Mouse (Mus musculus): ENCODE data around the gene Klhl26. TPM values are rescaled to one million over a fixed set of nuclear protein-coding genes. Genes with fewer than 3 reads are reported as not detected.
"Not testable (repeated sequence)": the region's sequence is repeated elsewhere in the genome, so short reads cannot be mapped to it uniquely, and the experiment has no call there.

Gene Klhl26
- polyA plus RNA-seq (2015; fragmentation: Nextera tagmentation; extraction: Ambion mirVana), result 25.0 and 26.8 TPM in 2 replicates

DNA sequence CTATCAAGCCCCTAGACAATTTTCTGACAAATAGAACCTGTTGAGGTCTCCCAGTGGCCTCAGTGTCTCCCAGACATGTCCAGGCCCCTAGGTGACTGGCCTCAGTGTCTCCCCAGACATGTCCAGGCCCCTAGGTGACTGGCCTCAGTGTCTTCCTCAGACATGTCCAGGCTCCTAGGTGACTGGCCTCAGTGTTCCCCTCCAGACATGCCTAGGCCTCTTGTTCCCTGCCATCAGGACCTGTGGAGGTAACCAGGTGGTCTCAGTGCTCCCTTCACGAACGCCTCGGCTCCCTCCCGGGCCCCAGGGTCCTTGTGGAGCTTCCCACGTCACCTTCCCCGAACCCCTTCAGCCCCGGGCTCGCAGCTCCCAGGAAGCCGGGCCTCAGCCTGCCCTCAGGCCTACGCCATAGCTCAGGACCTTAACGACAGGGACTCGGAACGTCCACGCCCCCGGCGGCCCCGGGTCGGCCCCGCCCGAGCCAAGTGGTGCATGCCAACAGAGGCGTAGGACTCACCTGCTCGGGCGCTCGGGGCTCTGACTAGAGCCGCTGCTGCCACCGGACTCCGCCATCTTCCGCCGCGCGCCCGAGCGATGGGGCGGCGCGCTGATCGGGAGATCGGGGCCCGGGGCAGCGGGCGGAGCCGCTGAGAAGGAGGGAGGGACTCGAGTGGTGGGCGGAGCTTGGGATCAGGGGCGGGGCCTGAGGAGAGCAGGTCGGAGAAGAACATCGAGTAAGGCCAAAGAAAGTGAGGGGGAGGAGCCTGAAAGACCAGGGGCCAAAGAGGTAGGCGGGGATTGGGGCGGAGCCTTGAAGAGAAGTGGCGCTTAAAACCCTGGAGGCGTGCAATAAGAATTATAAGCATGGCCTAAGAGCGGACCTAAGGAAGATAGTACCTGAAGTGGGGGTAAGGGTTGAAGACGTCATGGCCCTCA is at the start of gene Klhl26:
Klhl26 (minus strand) TSS at position 636 of the 936 bp plus-strand sequence.
- peak; percentile 91 for ATAC-seq (ENCODE audit: low FRiP score, low TSS enrichment)
- Histone ChIP-seq H3K4me3 (ENCODE audit: low read length) (peak within 1 kb of the TSS; percentile 85), H3K9ac (replicated peaks; ENCODE audit: low read length) (peak within 1 kb of the TSS; percentile 92), H3K27ac (ENCODE audit: low read length) (peak within 1 kb of the TSS; percentile 72), H3K4me2 (replicated peaks; ENCODE audit: low read depth, low read length) (peak within 1 kb of the TSS; percentile 60), H3K27me3 (ENCODE audit: insufficient read depth, low read length) (peaks cover 11% of the 10 kb centered on the region; the same call in 1 of the 2 replicates), H3K36me3 (ENCODE audit: insufficient read depth, low read length) (no peaks in the 10 kb centered on the region), H3K4me1 (ENCODE audit: insufficient read depth, low read length) (peaks cover 16% of the 10 kb centered on the region), H3K9me3 (ENCODE audit: low read length) (no peaks in the 10 kb centered on the region)
- WGBS, result under 1% methylated on average over 52 of the region's 53 CpGs

DNA sequence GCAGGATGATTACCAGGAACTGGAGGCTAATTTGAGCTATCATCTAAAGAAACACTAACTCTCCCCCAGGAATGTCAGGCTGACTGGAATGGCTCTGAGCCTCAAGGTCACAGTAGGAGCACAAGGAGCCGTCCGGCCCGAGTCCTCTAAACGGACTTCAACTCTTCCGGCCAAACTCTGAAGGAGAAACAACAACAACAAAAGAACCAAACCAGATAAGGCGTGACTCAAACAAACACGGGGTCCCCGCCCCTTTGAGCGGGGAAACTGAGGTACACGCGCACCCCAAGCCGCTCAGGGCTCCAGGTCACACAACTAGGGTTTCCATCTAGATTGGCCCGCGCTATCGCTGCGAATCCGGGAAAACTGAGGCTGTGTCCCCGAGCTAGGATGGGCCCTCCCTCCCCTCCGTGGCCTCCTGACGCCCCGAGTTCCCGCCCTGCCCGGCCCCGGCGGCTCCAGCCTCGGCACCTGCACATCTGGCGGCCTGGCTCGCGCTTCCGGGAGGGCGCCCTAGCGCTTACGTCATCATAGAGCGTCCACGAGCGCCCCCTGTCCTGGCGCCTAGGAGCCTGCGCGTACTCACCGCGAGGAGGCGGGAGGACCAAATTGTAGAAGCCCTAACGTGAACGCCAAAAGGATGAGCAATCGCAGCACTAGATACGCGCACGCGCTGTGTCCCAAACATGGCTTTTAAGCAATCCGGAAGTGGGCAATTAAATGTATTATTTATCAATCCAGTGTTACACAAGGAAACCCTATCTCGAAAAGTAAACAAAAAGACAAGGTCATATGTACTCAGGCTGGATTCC is 46.0 kb upstream of the Klhl26 start:
- peak; percentile 81 for ATAC-seq (ENCODE audit: low FRiP score, low TSS enrichment)
- WGBS, result under 1% methylated on average over 51 of the region's 51 CpGs
- peak overlapping the region; percentile 79 for H3K9ac ChIP-seq (replicated peaks; ENCODE audit: low read length)

DNA sequence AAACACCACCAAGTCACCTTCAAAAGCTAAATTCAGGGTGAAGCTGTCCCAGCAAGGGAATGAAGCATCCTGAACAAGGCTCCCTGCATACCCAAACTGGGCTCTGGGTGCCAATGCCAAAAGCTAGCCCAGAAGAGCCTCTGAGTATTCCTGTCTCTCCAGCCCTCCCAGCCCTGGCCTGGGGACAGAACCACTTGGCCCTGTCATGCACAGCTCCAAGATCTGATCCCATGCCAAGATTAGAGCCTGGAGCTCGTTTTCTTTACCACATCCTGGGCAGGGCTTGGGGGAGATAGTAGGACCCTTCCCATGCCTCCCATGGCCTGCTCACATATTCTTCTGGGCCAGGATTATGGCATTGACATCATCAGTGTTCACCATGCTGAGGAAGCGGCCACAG is 42.8 kb upstream of the Klhl26 start:
- no peak overlapping the region for H3K27ac ChIP-seq (ENCODE audit: low read length)
- no peak overlapping the region for H3K9ac ChIP-seq (replicated peaks; ENCODE audit: low read length)
- H3K27me3 ChIP-seq (ENCODE audit: insufficient read depth, low read length), result no peaks in the 10 kb centered on the region
- peaks cover 15% of the 10 kb centered on the region for H3K4me1 ChIP-seq (ENCODE audit: insufficient read depth, low read length)
- no peak for ATAC-seq (ENCODE audit: low FRiP score, low TSS enrichment)
- peaks cover 22% of the 10 kb centered on the region; the same call in 1 of the 2 replicates for H3K36me3 ChIP-seq (ENCODE audit: insufficient read depth, low read length)
- WGBS, result 67% methylated on average over 2 of the region's 2 CpGs
- H3K9me3 ChIP-seq (ENCODE audit: low read length), result no peaks in the 10 kb centered on the region
- H3K4me3 ChIP-seq (ENCODE audit: low read length), result no peak overlapping the region
- no peak overlapping the region for H3K4me2 ChIP-seq (replicated peaks; ENCODE audit: low read depth, low read length)

More for the DNA sequence above, 46.0 kb upstream of the Klhl26 start:
- Histone ChIP-seq H3K27me3 (ENCODE audit: insufficient read depth, low read length) (no peaks in the 10 kb centered on the region), H3K36me3 (ENCODE audit: insufficient read depth, low read length) (peaks cover 10% of the 10 kb centered on the region; the same call in 1 of the 2 replicates), H3K4me1 (ENCODE audit: insufficient read depth, low read length) (peaks cover 22% of the 10 kb centered on the region), H3K27ac (ENCODE audit: low read length) (peak overlapping the region; percentile 95), H3K4me3 (ENCODE audit: low read length) (peak overlapping the region; percentile 80), H3K9me3 (ENCODE audit: low read length) (no peaks in the 10 kb centered on the region), H3K4me2 (replicated peaks; ENCODE audit: low read depth, low read length) (peak overlapping the region; percentile 76)

DNA sequence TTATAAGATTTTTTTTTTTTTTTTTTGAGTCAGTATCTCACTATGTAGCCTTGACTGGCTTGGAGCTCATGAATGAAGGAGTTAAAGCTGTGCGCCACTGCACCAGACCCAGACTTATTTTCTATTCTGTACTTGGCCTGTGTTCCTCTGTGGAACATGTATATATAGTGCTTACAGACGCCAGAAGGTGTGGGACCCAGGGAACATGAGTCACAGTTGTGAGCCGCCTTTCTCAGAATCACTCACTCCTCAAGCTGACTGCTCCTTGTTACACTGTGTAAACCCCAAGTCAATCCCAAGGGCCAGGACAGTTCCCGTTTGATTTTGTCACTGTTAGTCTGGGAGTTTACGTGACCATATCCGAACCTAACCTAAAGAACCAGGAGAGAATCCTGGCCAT is 42.3 kb upstream of the Klhl26 start:
- no peak for ATAC-seq (ENCODE audit: low FRiP score, low TSS enrichment)
- no peak overlapping the region for H3K4me2 ChIP-seq (replicated peaks; ENCODE audit: low read depth, low read length)
- 95% methylated on average over 6 of the region's 6 CpGs for WGBS
- H3K4me1 ChIP-seq (ENCODE audit: insufficient read depth, low read length), result peaks cover 15% of the 10 kb centered on the region
- H3K36me3 ChIP-seq (ENCODE audit: insufficient read depth, low read length), result peaks cover 27% of the 10 kb centered on the region
- H3K27me3 ChIP-seq (ENCODE audit: insufficient read depth, low read length), result no peaks in the 10 kb centered on the region
- H3K4me3 ChIP-seq (ENCODE audit: low read length), result no peak overlapping the region
- H3K9me3 ChIP-seq (ENCODE audit: low read length), result no peaks in the 10 kb centered on the region
- no peak overlapping the region for H3K27ac ChIP-seq (ENCODE audit: low read length)
- H3K9ac ChIP-seq (replicated peaks; ENCODE audit: low read length), result no peak overlapping the region

DNA sequence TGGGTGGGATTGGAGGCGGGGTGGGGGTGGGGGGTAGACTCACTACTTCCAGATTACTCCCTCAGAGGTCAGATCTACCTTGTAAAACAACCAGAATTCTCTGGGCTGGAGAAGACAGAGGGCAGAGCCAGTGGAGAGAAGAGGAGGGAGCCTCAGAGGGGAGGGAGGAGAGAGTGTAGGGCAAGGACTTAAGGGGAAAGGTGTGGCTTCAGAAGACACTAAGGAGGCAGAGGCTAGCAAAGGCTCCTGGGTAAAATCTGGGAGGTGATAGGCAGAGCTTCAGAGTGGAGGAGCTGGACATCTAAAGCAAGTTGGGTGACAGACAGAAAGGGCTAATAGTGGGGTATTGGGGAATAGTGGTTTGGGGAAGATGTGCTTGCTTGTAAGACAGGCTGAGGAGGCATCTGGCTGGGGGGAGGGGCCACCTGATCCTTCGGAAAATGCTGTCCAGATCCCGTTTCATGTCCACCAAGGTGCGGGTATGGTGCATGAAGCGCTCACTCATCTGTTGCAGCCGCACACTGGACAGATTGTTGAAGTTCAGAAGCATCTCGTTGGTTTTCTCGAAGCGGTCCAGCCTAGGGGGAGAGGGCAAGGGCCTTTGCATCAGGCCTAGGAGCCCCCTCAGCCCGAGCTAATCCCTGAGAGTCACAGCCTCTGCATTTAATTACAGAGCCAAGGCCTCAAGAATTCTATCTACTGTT is 41.3 kb upstream of the Klhl26 start:
- H3K4me3 ChIP-seq (ENCODE audit: low read length), result no peak overlapping the region
- no peak overlapping the region for H3K9ac ChIP-seq (replicated peaks; ENCODE audit: low read length)
- peaks cover 32% of the 10 kb centered on the region for H3K36me3 ChIP-seq (ENCODE audit: insufficient read depth, low read length)
- ATAC-seq (ENCODE audit: low FRiP score, low TSS enrichment), result no peak
- WGBS, result 62% methylated on average over 10 of the region's 10 CpGs
- H3K4me1 ChIP-seq (ENCODE audit: insufficient read depth, low read length), result peaks cover 9% of the 10 kb centered on the region
- H3K4me2 ChIP-seq (replicated peaks; ENCODE audit: low read depth, low read length), result no peak overlapping the region
- no peaks in the 10 kb centered on the region for H3K9me3 ChIP-seq (ENCODE audit: low read length)
- no peaks in the 10 kb centered on the region for H3K27me3 ChIP-seq (ENCODE audit: insufficient read depth, low read length)
- no peak overlapping the region for H3K27ac ChIP-seq (ENCODE audit: low read length)

DNA sequence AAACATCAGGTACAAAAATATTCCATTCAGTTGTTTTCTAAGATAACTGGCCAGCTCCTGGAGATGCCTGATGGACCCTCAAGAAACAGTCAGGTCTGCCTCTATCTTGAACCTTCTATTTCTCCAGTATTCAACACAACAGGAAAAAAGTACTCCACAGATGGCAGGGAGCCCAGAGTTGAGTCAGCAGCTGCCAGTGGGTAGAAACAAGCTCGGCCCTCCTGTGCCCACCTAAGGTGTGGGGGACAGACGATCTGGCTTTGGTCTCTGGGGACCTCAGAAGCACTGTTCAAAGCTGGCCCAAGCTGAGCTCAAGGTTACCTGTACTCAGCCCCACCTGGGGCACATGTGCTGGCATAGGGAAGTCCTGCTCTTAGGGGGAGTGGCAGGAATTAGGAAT is 36.7 kb upstream of the Klhl26 start:
- Histone ChIP-seq H3K9me3 (ENCODE audit: low read length) (no peaks in the 10 kb centered on the region), H3K27me3 (ENCODE audit: insufficient read depth, low read length) (no peaks in the 10 kb centered on the region), H3K9ac (replicated peaks; ENCODE audit: low read length) (no peak overlapping the region), H3K4me1 (ENCODE audit: insufficient read depth, low read length) (peaks cover 16% of the 10 kb centered on the region), H3K36me3 (ENCODE audit: insufficient read depth, low read length) (peaks cover 27% of the 10 kb centered on the region), H3K4me3 (ENCODE audit: low read length) (no peak overlapping the region), H3K4me2 (replicated peaks; ENCODE audit: low read depth, low read length) (no peak overlapping the region), H3K27ac (ENCODE audit: low read length) (no peak overlapping the region)
- ATAC-seq (ENCODE audit: low FRiP score, low TSS enrichment), result no peak
- 73% methylated on average over 2 of the region's 2 CpGs for WGBS

DNA sequence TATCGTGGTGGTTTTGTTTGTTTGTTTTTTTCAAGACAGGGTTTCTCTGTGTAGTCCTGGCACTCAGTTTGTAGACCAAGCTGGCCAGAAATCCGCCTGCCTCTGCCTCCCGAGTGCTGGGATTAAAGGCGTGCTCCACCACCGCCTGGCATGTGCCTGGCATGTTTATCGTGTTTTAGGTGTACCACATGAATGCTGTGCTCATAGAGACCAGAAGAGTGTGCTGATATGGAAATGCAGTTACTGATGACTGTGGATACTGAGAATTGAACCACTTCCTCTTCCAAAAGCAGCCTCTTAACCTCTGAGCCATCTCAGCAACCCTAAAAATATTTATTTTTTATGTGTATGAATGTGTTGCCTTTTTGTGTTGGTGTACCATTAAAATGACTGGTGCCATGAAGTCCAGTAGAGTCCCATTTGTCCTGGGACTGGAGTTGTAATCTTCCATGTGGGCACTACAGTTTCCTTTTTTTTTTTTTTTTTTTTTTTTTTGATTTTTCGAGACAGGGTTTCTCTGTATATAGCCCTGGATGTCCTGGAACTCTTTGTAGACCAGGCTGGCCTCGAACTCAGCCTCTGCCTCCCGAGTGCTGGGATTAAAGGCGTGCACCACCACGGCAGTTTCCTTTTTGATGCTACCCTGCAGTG is 35.6 kb upstream of the Klhl26 start:
- H3K27ac ChIP-seq (ENCODE audit: low read length), result no peak overlapping the region
- no peaks in the 10 kb centered on the region for H3K27me3 ChIP-seq (ENCODE audit: insufficient read depth, low read length)
- H3K4me3 ChIP-seq (ENCODE audit: low read length), result no peak overlapping the region
- ATAC-seq (ENCODE audit: low FRiP score, low TSS enrichment), result no peak
- WGBS, result 94% methylated on average over 11 of the region's 11 CpGs
- H3K9ac ChIP-seq (replicated peaks; ENCODE audit: low read length), result no peak overlapping the region
- H3K36me3 ChIP-seq (ENCODE audit: insufficient read depth, low read length), result peaks cover 32% of the 10 kb centered on the region
- no peaks in the 10 kb centered on the region for H3K9me3 ChIP-seq (ENCODE audit: low read length)
- H3K4me2 ChIP-seq (replicated peaks; ENCODE audit: low read depth, low read length), result no peak overlapping the region
- H3K4me1 ChIP-seq (ENCODE audit: insufficient read depth, low read length), result peaks cover 17% of the 10 kb centered on the region

DNA sequence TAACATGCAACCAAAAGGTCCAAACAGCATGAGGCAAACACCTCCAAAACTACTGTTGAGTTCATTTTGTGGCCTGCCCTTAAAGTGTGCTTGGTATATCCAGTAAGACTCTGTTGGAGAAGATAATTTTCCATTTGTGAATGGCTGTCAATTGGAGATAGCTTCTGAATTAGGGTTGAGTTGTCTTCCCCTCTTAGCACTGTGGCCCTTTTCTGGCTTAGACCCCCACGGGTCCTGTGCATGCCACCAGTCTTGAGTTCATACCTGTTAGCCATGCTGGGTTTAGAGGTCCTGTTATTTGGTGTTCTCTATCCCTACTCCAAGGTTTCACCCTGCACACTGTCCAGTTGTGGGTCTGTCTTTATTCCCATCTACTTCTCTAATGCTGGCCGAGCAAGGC is 35.0 kb upstream of the Klhl26 start:
- 90% methylated on average over 2 of the region's 2 CpGs for WGBS
- Histone ChIP-seq H3K36me3 (ENCODE audit: insufficient read depth, low read length) (peaks cover 31% of the 10 kb centered on the region), H3K9me3 (ENCODE audit: low read length) (no peaks in the 10 kb centered on the region), H3K4me1 (ENCODE audit: insufficient read depth, low read length) (peaks cover 21% of the 10 kb centered on the region), H3K27me3 (ENCODE audit: insufficient read depth, low read length) (no peaks in the 10 kb centered on the region), H3K4me2 (replicated peaks; ENCODE audit: low read depth, low read length) (peak overlapping the region; percentile 52; the same call in 1 of the 2 replicates), H3K4me3 (ENCODE audit: low read length) (no peak overlapping the region), H3K27ac (ENCODE audit: low read length) (no peak overlapping the region), H3K9ac (replicated peaks; ENCODE audit: low read length) (no peak overlapping the region)
- no peak for ATAC-seq (ENCODE audit: low FRiP score, low TSS enrichment)

DNA sequence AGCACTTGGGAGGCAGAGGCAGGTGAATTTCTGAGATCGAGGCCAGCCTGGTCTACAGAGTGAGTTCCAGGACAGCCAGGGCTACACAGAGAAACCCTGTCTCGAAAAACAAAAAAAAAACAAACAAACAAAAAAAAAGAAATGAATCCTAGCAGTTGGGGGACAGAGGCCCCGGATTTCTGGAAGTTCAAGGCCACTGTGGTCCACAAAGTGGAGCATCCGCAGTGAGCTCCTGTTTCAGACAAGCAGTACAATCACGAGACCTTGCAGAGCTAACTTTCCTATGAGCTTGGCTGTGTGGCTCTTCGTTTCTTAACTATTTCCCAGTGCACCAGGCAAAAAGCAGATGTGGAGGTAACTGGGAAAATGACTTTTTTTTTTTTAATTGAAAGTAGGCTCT is 34.4 kb upstream of the Klhl26 start:
- peak overlapping the region; percentile 52 for H3K4me2 ChIP-seq (replicated peaks; ENCODE audit: low read depth, low read length)
- ATAC-seq (ENCODE audit: low FRiP score, low TSS enrichment); H3K27me3 ChIP-seq (ENCODE audit: insufficient read depth, low read length); H3K9me3 ChIP-seq (ENCODE audit: low read length): not testable (repeated sequence)
- peaks cover 22% of the 10 kb centered on the region for H3K4me1 ChIP-seq (ENCODE audit: insufficient read depth, low read length)
- peak overlapping the region; percentile 99 for H3K4me3 ChIP-seq (ENCODE audit: low read length)
- H3K36me3 ChIP-seq (ENCODE audit: insufficient read depth, low read length), result peaks cover 27% of the 10 kb centered on the region
- WGBS, result 84% methylated on average over 6 of the region's 6 CpGs
- H3K9ac ChIP-seq (replicated peaks; ENCODE audit: low read length), result peak overlapping the region; percentile 99
- peak overlapping the region; percentile 99; the same call in 1 of the 2 replicates for H3K27ac ChIP-seq (ENCODE audit: low read length)
